Mouse (Mus musculus) left cerebral cortex, adult 9 months (tissue): ENCODE results near the gene Etl4.

Experiments
- DNase-seq, 2 experiments: peaks; one replicate each; pipeline ENCODE4 v3.0.0; 2022; ENCODE audit warnings: low spot score in 2 of 2

Gene Etl4

GRCm38 (mm10) chr2:19909171-19909899 is at the start of gene Etl4:
Etl4 (plus strand) TSS chr2:19909780.
- DNase-seq = peak; percentile 62 to 81

DNA sequence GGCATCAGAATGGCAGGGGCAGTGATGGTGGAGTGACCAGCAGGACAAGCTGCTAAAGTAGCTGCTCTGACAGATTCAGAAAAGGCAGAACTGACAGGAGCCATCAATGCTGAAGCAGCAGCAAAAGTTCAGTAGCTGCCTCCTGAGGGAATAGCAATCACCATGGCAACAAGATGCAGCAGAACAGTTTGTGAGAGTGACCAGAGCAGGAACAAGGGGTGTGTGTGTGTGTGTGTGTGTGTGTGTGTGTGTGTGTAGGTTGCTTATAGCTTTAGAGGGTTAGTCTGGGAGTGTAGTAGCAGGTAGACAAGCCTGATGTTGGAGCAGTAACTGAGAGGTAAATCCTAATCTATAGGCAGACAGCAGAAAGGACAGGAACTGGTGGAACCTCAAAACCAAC is 40.4 kb upstream of the Etl4 start:
- DNase-seq = no peak

GRCm38 (mm10) chr2:19871881-19872280 is 37.7 kb upstream of the Etl4 start:
- no peak for DNase-seq

- no peak for DNase-seq
Measured at GRCm38 (mm10) chr2:19890875-19891274, 18.7 kb upstream of the Etl4 start.

DNA sequence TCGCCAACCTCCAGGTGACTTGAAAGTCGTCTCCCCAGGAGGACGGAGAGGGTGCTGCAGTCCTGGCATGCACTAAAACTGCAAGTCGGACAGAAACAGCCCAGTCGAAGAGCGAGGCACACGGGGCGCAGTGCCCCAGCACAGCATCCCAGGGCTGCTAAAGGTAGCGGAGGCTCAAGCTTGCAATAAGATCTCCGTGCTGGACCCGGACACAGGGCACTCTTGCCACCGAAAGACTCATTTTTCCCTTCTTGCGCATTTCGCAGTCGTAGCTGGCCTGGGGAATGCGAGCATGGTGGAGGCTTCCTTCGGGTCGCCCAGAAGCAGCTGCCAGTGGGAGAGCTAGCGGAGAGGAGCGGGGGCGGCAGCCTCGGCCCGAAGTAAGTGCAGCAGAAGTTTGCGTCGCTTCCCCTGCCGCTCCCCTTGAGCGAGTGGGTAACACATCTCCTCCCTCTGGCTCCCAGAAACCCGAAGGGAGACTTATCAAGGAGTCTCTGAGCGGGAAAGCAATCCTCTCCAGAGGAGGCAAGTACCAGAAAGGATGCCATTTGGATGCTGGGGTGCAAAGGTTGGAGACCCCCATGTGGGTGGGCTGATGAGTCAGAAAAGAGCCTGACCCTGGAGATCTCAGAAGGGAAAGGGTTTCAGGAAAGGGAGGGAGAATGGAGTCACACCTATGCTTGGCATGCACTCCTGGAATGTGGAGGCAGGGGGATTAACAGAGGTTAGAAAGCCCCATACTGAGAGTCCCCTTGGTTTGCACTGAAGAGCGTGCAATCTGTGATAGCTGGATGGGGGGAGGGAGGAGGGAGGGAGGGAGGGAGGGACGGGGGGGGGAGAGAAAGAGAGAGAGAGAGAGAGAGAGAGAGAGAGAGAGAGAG is 560 bp downstream of the Etl4 start:
- DNase-seq = peak; percentile 33 to 63

DNA sequence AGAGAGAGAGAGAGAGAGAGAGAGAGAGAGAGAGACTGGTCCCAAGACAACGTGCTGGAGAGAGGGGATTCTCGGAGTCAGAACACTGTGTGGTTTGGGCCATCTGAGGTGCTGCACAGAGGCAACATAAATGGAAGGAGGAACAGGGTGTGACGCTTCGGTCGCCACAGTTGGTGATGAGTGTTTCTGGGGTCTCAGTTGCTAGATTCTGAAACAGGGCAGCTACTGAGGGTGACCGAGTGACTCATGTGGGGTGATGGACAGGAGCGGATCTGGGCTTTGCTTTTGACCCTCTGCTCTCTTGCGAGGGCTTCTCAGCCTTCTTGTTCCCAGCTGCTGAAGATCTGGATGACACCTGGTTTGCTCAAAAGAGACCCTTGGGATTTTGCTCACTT is 1.2 kb downstream of the Etl4 start:
- no peak for DNase-seq

DNA sequence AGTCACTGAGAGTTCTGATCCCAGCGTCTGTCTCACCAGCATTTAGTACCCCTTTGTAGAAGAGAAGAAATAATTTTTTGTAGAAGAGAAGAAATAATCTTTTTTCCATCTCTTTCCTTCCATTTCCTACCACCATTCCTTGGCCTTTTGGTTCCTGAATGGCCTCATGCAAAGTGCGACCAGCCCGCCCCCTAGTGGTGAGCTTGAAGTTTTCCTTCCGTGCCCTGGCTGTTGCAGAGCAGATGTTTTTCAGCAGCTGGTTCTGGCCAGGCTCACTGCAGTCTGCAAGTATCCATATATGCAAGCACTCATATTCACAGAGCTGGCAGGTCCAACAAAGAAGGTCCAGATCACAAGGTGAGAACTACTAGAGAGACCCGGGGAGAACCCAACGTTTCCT is 9.6 kb downstream of the Etl4 start:
- no peak for DNase-seq

DNA sequence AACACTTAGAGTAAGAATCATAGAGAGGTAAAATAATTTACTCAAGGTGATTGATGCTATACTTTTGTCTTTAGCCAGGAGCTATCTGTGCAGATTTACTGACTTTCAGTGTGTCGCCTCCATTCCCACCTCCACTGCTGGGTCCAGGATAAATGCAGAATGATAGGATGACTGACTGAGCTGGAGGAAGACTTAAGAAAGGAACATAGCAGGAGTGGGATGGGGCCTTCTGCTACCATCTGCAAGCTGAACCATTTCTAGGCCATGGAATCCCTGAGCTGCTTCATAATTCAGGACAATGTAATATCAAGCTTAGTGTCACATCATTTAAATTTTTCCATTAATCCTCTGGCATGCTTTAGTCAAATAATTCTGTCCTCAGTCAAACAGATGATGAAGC is 20.4 kb downstream of the Etl4 start:
- peak in 1 of 2 experiments; percentile 27 for DNase-seq

DNA sequence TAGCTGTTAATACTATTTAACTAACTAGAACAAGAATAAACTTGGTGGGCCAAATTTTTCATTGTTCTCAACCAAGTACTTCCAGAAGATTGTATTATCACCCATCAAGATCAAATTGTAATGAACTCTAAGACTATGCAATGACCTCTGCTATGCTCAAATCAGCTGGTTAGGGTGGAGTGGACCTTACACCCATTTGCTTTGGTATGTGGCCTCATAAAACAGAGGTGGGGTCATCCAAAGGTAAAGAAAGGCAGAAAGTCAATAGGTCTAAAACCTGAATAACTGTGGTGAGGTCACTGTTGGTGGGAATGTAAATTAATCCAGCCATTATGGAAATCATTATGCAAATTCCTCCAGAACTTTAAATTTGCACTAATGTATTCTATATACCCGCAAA is 24.3 kb downstream of the Etl4 start:
- DNase-seq = no peak

DNA sequence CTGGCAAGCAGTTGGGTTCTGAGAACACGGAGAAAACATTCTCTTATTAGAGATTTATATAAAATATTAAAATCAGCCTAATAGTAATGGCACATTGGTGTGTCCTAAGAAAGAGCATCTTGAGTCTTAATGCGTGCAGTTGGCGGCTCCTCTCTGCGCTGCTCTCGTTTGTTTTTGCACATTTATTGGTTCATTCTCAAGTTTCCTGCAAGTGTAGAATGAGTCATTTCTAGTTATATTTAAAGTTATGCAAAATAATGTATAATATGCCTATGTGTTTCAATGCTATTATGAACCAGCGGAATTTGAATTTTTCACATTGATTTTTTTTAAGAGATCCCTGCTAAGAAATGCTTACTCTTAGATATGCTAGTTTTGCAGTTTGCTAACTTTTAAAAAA is 35.6 kb downstream of the Etl4 start:
- DNase-seq = peak in 1 of 2 experiments; percentile 40

- no peak for DNase-seq
Measured at GRCm38 (mm10) chr2:19953028-19953427, 43.4 kb downstream of the Etl4 start.

DNA sequence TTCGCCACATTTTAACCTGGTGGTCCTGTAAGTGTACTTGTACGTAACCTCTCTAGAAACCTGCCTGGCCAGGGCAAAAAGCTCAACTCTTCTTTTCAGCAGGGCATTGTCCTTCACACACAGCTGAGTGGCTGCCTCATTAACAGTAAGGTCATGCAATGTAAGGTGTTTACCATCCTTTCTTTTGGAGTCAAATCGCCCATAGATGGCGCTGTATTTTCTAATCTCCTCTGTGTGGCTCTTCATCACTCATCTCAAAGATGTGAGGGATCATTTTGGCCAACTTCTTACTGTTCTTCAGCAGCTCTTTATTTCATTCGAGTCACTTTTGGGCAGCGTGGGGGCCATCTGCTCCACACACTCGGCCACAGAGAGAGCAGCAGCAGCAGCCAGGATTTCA is 56.9 kb downstream of the Etl4 start:
- no peak for DNase-seq

GRCm38 (mm10) chr2:20037671-20038070 is 128.1 kb downstream of the Etl4 start:
- peak in 1 of 2 experiments; percentile 41 for DNase-seq

GRCm38 (mm10) chr2:20072377-20072776 is 162.8 kb downstream of the Etl4 start:
- DNase-seq = no peak

DNA sequence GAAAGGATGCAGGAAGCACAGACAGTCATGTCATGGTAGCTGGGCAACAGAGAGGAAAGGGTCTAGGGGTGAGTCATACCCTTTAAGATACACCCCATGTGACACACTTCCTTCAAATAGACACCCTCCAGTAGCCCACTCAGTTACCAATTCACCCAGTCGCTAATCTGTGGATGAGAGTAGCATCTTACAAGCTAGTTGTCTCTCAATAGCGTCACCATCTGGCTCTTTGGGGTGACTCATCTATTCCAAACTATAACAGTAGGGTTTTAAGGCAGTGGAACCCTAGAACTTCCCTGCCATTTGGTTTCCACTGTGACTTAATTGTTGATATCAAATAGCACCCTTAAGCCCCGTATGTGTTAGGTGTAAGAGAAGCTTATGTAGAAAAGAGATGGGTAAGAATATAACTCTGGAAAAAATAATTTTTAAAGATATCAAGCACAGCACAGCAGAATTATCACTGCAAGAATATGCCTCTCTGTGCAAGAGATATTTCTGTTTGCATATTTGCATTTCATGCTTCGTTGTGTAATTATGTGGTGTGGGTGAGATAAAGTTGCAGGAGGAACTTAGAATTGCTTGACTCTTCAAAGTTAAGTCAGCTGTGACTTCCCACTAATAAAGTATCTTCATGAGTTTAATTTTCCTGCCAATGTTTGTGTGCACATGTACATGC is 166.7 kb downstream of the Etl4 start:
- peak in 1 of 2 experiments; percentile 23 for DNase-seq

DNA sequence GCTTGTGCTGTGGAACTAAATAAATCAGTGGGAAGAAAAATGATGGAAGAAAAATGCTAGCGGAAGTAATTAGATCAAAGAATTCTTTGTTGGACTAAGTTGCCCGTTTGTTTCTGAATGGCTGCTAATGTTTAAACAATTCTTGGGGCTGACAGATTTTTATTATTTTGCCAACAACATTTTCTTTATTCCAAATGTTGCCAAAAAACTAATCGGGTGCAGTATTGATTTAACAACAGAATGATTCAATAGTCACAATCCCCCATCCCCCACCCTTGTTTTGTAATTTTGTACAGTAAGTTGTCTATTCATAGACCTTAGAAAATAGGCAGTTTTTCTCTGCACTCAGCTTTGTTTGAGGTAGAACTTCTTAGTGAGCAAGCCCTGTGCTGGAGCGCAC is 175.2 kb downstream of the Etl4 start:
- DNase-seq = no peak

DNA sequence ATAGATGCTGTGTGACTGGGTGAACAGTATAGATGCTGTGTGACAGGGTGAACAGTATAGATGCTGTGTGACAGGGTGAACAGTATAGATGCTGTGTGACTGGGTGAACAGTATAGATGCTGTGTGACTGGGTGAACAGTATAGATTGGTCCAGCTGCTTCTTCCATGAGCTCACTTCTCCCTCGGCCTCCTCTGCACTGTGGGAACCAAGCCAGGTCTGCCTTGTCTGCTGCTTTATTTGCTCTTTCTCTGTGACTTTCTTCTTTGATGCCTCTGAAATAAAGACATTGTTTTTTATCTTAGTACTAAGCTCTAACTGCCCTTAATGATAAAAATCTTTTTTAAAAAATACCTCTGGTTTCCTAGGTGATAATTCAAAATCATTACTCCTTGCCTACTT is 195.9 kb downstream of the Etl4 start:
- no peak for DNase-seq

GRCm38 (mm10) chr2:20111703-20112102 is 202.1 kb downstream of the Etl4 start:
- DNase-seq = peak; percentile 53 to 56

- no peak for DNase-seq
Measured at GRCm38 (mm10) chr2:20125914-20126313, 216.3 kb downstream of the Etl4 start.

GRCm38 (mm10) chr2:20131792-20132191 is 222.2 kb downstream of the Etl4 start:
- DNase-seq = no peak

DNA sequence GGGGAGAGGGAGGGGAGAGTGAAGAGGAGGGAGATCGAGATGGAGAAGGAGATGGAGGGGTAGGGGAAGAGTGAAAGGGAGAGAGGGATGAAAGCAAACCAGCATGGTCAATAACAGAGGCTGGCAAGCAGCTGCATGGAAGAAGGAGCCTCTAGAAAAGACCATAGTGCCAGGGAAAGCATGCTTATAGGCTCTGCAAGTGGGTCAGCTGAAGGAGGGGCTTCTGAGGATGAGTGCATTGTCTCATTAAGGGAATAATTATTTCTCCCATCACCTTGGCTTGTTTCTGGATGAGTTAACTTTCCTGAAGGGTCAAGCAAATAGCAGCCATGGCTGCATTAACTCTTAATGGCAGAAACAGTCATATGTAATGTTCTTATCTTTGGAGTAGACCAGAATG is 228.8 kb downstream of the Etl4 start:
- no peak for DNase-seq

GRCm38 (mm10) chr2:20145368-20145767 is 235.8 kb downstream of the Etl4 start:
- DNase-seq = peak in 1 of 2 experiments; percentile 20
